Mouse (Mus musculus) embryonic fibroblast, embryonic 13.5 days (primary cell): ENCODE measurements around the gene Zcchc17.

Experiments used
- CTCF ChIP-seq: IDR thresholded peaks from 2 replicates; pipeline ENCODE4 v1.5.1; 2011; ENCODE audit warnings: mild to moderate bottlenecking, control low read depth, low read length, moderate library complexity, borderline replicate concordance; ENCODE audit not compliant: insufficient read depth
- POLR2A ChIP-seq: IDR thresholded peaks from 2 replicates; pipeline ENCODE4 v1.6.1; 2011; ENCODE audit warnings: low read depth, mild to moderate bottlenecking, control low read depth, low read length, moderate library complexity

GRCm38 (mm10) chr4:130266601-130267000 is 93.1 kb downstream of the Zcchc17 start:
- TF ChIP-seq POLR2A (no peak), CTCF (no peak)
